Mouse (Mus musculus): ENCODE measurements at regions not wholly inside any gene's neighbourhood (a gene's known extent, or its start where the extent isn't known, plus 50 kb on each side); places are given as distances from the start of the nearest gene placed in this dataset.

DNA sequence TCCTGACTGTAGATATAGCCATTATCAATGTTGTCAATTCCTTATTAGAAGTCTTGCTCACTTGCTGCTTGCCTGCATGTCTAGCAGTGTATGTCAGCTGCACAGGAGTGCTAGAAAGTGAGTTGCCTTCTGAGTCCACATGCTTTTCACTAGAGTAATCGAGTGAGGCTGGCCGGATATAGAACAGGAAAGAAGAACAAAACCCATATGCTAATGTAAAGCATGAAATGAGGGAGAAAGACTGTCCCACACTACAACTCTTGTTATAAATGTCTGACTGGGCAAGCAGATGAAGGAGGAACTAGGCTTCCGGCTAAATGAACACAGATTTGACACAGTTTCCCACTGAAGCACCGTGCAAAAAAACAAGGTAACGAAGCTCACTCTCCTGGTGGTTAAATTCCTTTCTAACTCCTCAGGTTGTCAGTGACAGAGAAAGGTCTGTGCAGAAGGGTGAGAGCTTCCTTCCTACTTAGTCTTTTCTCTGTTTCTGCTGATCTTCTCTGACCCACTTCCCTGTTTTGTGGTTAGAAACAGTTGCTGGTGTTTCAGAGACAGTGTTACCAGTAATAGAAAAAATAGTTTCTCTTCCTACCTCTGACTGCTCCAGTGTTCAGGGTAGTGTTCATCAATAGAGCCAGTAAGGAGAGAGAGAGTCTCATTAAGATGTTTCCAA, 399.0 kb downstream of the Atp23 start:
- DNase-seq: peak; percentile 3 to 4
- intact Hi-C loops (cut with DNase I): no loop called here

DNA sequence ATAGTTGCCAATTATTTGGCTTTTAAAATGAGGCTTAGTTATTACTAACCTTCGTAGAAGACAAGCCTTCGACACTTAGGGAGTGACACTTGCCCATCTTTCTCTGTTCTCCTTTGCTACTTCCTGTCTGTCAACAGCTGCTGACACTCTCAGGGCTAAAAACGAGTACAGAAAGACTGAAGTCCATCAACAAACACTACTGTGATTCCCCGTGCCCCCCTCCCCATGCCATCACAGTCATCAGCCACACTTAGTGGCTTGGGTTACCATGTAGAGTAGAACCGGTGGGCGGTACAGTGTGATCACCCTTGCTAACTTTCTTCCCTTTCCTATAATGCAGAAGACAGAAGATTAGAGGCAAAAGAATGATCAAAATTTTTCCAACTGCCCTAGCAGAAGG, 402.4 kb downstream of the Atp23 start:
- DNase-seq: no peak
- intact Hi-C loops (cut with DNase I): no loop called here

DNA sequence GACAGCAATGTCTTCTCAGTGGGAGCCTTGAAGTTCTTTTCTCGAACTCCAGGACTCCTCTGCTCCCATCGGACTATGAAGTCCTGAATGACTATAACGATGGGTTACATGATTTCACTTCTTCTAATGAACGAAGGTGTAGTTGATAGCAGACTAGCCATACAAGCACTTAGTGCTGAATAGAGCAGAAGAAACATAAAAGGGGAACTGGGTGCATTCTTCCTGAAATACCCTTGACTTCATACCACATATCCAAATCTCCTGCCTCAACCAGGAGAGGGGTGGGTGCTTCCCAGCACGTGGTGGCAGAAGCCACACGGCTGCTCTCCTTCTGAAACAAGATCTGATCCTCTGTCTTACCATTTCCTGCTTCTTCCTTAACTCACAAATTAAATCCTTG, 407.4 kb downstream of the Atp23 start:
- intact Hi-C loops (cut with DNase I): no loop called here

DNA sequence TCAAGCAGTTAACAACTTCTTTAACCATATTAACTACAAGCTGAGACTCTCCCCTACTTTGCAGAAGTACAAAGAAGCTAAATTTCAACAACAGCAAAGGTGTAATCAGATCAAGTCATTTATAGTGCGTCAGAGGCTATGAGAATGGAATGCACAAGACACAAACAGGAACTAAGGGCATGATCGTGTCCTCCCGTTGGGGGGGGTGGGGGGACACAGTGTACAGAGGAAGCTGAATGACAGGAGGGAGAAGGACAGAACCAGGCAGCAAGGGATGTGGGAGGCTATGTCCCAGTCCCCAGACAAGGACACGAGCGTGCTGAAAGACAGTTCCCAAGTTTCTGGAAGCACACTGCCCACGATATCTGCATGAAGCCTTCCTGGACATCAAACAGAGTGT, 408.9 kb downstream of the Atp23 start:
- DNase-seq: no peak

More for the DNA sequence above, 407.4 kb downstream of the Atp23 start:
- DNase-seq: no peak

DNA sequence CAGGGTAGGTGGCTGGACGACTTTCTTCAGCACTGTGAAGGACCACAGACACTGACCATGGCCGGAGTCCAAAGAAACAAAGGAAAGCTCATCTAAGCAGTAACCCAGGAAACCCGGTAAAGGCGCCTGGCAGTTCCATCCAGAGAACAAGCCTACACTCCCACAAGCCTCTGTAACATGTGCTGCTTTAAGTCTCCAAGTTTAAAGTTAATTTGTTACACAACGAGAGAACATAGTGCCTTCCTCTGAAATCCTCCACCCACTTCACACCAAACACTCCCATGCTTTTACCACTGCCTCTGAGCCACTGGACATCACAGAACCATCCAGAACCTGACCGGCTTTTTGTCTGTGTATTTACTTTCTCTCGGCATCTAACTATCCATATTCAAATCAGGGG, 416.0 kb downstream of the Atp23 start:
- intact Hi-C loops (cut with DNase I): no loop called here
- DNase-seq: no peak

More for the DNA sequence above, 408.9 kb downstream of the Atp23 start:
- intact Hi-C loops (cut with DNase I): no loop called here

DNA sequence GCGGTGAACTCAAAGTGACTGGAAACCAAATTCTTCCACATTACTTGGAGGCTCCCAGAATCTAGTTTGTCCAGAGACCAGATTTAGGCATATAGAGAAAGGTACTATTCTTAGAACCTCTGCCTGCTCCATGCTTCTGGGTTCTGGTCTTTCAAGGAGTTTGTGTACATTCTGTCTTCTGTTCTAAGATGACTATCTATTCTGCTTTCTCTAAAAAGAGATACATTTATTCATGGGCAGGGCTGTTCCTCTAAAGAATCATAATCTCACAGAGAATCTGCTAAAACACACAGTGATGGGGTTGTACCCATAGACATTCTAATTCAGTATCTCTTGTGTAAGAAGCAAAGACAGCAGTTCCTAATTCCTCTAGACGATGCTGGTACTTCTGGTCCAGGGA, 417.7 kb downstream of the Atp23 start:
- DNase-seq: no peak
- intact Hi-C loops (cut with DNase I): no loop called here

DNA sequence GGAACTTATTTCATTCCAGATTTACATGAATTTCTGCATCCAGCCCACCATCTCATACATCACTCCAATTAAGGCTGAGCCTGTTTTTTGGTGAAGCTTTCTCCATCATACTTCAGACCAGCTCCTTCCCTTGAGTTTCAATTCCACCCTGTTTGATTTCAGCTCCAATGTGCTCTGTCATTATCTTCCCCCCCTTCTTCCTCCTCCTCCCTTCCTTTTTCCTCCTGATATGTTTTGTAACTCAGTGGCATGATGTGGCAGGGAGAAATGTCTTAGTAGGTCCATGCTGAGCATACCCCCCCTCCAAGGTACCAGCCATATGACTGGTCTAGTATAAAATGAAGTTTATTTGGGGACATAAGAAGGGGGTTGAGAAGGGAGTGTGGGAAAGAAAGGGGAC, 420.8 kb downstream of the Atp23 start:
- DNase-seq: no peak
- intact Hi-C loops (cut with DNase I): no loop called here

DNA sequence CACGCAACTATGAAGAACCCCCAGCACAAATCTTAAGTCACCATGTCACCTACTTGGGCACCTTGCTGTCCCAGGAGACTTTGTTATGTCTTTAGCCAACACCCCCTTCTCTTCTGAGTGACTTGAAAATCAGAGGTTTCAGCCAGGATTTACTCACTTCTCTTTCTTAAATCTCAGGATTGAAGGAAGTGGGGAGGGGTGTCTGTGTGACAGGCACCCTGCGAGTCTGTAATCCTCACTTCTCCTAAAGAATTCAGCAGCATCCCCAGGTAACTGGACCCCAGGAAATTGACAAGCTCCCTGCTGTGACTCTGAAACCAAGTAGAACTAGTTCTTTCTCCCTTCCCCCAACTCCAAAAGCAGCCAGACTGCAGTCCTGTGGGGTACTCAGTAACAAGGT, 421.4 kb downstream of the Atp23 start:
- DNase-seq: no peak
- intact Hi-C loops (cut with DNase I): no loop called here

DNA sequence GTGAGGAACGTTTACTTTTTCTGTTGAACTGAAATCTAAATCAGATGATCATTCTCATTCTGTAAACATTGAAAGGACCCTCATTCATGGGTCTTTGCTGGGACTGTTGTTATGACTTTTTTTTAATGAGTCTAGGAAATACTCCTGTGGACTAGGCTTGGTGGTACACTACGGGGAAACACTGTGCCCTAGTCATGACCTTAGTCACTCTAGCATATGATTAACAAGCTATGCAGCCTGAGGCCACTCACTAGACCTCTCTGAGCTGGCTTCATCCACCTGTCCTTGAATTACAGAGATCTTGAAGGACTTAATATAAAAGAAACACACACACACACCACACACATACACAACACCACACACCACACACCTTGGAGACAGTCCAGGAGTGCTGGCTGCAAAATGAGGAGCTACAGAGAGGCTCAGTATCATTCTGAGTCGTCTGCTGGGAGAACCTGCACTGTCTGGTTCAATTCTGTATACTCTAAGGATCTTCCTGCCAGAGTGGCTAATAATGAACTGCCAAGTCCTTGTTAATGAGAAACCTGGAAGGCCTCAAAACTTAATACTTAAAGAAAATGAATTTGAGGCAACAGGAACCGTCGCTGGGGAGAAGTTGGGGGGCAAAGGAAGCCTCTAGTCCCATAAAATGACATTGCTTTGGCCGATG, 428.0 kb downstream of the Atp23 start:
- DNase-seq: no peak
- intact Hi-C loops (cut with DNase I): no loop called here

DNA sequence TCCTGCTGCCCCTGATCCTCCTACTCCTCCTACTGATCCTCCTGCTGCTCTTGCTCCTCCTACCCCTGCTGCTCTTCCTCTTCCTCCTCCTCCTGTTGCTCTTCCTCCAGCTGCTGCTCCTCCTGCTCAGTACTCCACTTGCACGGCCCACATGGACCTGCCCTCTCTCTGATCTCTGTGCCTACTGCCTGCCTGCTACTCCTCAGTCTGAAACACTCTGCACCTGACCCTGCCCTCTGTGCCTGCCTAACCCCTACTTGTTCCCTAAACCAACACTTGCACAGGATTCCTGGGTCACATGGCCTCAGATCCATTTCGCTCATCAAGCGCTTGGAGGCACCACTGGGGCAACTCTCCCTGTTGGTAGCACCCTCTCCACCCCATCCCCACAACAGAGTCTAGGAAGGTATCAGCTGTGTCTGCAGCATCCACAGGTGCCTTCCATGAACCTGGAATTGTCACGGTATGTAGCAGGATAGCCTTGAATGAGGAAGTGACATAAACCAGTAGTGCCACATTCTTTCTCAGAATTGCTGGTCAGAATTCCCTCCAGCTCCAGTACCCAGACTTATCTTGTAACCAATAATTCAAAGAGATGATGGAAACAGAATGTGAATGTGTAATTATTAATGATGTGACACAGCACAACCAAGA, 430.2 kb downstream of the Atp23 start:
- DNase-seq: no peak
- intact Hi-C loops (cut with DNase I): no loop called here

DNA sequence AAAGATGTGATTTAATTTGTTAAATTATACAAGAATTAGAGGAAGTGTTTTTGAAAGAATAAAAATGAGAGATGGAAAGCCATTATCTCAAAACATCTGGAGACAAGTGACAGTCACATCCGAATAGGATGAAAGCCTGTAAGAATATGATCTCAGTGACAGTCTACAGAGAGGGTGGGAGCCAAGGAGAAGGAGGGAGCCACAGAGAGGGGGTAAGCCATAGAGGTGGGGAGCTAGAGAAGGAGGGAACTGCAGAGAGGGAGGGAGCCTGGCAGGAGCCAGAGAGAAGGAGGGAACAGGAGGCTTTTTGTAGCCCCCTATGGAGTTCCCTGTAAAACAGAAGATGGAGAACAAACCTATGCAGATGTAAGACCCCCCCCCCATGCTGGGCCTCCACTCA, 438.4 kb downstream of the Atp23 start:
- intact Hi-C loops (cut with DNase I): no loop called here
- DNase-seq: no peak

DNA sequence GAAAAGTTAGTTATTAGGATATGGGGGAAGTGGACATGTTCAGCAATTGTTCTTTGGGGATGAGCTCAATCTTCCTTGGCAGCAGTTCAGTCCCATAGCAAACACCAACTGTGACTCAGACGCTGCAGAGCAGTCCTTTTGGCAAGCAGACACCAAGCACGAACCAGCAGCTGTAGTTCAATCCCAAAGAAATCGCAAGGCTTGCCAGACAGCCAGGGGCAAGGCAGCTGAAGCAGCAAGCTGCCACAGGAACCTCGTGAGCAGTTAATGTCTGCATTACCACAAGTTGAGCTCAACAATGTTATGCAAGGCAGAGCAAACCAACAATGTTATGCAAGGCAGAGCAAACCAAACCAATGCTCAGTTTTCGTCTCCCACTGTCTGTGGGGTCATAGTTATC, 442.6 kb downstream of the Atp23 start:
- intact Hi-C loops (cut with DNase I): no loop called here
- no peak for DNase-seq

DNA sequence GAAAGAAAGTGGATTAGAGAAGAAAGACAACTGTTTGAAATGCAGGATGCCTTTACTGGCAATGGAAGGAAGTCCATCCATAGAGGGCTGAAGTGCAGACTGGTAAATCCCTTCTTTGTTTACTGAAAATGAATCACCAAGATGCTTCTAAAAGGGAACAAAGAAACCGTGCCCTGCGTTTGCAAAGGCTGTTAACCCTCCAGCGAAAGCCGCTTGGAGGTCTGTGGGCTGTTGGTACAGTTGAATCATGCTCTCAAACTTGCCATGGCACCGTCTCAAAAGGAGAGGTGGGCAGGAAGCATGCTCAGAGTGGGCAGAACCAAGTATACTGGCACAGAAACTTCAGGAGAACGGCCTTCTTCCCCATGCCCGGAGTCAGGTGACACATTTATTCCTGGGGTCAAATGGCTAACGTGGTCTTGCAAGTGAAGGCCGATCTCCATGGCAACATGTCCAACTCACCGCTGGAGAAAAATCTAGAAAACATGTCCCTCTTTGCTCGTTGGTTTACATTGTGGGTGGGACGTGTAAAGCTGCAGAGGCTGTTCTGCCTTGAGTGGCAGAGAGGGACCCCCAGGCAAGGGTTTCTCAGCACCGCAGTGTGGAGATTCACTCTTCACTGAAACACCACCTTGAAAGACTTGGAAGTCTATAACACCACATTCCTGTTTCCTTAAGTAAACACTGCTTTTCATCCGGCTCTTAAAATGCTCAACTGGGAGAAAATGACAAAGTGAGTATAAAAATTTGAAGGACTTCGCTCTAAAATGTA, 448.2 kb downstream of the Atp23 start:
- intact Hi-C loops (cut with DNase I): no loop called here
- no peak for DNase-seq

DNA sequence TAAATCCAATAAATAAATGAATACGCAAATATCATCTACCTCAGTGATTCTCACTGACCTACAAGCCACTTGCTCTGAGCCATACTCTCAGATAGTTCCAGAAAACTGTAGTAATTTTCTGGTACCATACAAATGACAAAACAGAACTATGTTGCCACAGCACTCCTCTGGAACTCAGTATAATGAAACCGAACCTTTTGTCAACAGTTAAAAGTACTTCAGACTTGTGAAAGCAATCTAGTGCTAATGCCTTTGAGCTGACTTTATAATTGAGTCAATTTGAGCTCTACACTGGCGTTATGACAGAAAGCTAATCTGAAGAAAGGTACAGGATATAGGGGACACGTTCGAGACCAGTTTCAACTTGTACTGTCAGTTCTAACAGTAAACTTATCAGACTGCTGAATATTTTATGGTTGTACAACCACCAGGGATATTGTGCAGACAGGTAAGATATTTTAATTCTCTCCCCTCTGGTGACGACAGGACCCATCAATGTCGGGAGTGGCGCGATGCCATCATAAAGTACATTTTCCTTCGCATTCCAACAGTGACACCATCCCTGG, 449.0 kb downstream of the Atp23 start:
- intact Hi-C loops (cut with DNase I): no loop called here

DNA sequence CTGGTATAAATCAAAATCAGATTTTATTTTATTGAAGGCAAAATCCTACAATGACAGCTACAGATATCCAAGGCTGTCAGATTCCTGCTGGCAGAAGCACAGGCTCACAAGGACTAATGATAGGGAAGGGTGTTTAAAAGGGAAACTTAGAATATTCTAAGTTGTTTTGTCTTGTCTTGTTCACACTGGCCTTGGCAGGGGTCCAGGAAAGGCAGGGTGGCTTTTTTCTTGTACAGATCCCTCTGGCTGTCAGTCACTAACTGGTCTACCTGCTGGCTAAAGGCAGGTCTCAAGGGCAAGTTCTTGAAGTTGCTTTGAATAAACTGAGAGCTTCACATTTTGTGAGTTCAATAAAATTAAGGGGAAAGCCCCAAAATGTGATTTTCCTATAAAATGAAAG, 465.3 kb downstream of the Lrig3 start:
- DNase-seq: peak in 1 of 2 experiments; percentile 2
- intact Hi-C loops (cut with DNase I): no loop called here

More for the DNA sequence above, 449.0 kb downstream of the Atp23 start:
- DNase-seq: no peak

DNA sequence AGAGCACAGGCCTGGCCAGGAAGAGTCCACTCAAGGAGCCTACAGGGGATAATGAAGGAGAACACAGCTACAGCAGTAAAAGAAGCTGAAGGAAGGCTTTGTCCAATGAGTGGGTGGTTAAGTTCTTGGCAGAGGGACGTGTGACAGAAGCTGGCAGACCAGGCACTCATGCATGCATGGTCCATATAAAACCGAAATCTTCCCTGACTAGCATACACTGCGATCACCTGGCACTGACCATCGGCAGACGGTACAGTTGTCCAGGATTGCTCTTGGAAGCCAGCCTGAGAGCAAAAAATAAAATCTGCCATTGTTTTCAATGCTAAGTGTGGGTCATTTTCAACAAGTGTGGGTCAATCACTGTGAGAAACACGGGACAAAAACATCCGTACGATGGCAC, 464.4 kb downstream of the Lrig3 start:
- DNase-seq: no peak
- intact Hi-C loops (cut with DNase I): no loop called here

DNA sequence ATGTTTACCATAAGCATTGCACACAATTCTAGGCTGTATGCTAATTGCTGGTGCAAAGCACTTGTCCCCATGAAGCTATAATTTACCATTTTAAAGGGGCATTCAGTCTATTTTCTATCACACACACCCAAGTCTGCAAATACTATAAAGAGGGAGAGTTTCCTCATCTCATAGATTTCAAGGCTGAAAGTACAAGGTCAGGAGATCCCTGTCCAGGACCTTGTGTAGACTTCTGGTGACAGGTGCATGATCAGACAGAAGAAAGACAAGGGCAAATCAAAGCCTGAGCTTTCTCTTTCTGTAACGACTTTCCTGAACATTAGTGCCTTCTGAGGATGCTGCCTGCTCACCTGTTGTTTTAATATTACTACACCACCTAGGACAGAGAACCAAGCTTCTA, 463.5 kb downstream of the Lrig3 start:
- DNase-seq: no peak
- intact Hi-C loops (cut with DNase I): no loop called here

DNA sequence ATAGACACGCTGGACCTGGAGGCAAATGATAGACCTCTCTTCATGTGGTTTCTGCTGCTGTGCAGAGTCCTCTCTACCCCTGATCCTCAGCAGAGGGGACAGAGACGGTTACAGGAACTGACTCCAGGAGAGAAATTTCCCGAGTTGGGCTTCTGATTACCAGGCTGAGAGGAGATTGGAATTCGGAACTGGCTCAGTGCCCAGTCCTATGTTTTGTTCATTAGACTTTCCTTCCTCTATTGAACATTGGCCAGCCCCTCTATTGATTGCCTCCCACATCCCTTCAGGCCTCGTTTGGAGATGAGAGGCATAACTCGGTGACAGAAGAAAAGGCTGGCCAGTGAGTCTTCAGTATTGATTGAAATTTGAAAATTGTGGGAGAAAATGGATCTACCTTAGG, 456.1 kb downstream of the Lrig3 start:
- intact Hi-C loops (cut with DNase I): no loop called here
- peak; percentile 6 for DNase-seq

DNA sequence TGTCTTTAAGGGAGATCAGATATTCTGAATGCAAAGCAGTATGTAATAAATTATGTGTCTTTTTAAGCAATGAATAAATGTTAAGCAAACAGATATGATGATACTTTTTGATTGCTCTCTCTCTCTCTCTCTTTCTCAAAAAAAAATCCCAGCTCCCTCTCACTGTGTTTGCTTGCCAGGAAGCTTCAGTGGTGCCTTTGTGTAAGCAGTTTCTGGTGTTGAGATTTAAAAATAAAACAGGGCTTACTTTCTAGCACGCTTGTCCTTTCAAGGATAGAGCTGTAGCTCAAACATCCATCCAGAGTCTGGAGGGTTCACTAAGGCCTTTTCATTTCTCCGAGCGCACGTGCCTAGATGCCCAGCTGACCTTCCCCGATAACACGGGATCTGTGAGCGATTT, 447.8 kb downstream of the Lrig3 start:
- DNase-seq: no peak
- intact Hi-C loops (cut with DNase I): no loop called here

DNA sequence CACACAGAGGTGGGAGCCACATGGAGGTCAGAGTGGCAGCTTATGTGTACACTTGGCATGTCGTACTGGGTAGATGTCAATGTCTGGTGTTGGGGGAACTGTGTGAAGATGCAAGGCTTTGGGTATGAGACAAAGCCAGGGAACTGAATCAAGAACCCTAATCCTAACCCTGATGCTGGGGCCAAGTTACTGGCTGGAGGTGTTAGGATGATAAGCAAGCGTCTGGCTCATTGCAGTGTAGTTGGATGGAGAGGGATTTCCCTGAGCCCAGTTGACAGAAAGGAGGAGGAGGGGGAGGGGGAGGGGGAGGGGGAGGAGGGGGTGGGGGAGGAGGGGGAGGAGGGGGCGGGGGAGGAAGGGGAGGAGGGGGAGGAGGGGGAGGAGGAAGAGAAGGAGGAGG, 426.3 kb downstream of the Lrig3 start:
- DNase-seq: peak in 1 of 2 experiments; percentile 1
- intact Hi-C loops (cut with DNase I): no loop called here

DNA sequence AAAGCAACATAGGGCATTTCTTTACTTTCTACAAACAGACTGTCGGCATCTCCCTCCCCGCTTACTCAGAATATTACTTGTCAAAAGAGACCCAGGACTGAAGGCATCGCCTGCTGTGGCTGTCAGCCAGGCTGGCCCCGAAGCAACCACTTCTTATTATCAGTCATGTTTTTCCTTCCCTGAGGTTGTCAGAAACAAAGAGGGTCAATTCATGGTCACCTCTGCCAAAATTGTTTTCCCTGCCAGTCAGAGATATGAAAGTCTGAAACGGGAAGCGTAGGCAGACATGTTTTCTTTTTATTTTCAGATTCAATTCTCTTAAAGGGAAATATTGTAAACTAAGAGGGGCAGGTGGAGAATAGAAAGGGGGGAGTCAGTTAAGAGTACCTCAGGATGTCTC, 425.8 kb downstream of the Lrig3 start:
- peak; percentile 21 for DNase-seq

More for the DNA sequence above, 425.8 kb downstream of the Lrig3 start:
- intact Hi-C loops (cut with DNase I): no loop called here

Measured in heart, postnatal 10 days (tissue).